Mouse (Mus musculus) cerebellum, postnatal 4 days (tissue): ENCODE data around the gene Nr1h4.

Experiments used
- DNase-seq, 2 experiments: peaks; one replicate each; pipeline ENCODE4 v3.0.0; 2022; ENCODE audit warnings: low spot score in 2 of 2, mixed read lengths in 1 of 2

Nr1h4 gene

DNA sequence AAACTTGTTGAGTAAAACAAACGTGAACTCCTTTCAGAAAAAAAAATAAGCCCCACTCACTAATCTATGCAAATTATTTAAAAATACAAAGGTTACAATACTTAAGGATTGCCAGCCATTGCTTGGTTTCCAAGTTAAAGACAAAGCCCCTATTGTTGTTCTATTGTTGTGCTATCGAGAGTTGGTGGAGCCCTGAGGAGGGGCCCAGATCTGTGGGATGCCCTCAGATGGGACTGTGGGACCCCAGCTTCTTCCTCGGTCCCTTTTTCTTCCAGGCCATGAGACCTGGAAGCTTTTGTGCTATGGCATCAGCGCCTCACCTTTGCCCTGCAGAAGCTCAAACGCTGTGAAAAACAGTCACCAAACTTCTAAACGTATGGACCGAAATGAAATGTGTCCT is 51.7 kb downstream of the Nr1h4 start:
- no peak for DNase-seq

DNA sequence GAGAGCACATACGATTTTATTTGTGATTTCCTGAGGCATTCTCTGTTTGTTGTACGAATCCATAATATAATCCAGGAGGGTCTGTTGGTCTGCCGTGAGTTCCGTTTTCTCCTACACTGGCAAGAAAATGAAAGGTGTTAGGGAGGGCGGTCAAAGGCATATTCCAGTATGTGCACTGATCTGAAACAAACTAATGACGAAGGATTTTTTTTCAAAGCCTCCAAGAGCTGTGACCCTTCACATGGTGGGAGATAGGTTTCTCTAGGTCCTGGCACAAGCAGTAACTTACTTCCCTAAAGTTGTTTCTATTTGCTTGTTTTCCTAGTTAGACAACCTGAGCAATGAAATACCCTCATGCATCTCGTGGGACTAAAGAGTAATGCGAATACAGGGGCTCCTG is 54.6 kb downstream of the Nr1h4 start:
- no peak for DNase-seq

DNA sequence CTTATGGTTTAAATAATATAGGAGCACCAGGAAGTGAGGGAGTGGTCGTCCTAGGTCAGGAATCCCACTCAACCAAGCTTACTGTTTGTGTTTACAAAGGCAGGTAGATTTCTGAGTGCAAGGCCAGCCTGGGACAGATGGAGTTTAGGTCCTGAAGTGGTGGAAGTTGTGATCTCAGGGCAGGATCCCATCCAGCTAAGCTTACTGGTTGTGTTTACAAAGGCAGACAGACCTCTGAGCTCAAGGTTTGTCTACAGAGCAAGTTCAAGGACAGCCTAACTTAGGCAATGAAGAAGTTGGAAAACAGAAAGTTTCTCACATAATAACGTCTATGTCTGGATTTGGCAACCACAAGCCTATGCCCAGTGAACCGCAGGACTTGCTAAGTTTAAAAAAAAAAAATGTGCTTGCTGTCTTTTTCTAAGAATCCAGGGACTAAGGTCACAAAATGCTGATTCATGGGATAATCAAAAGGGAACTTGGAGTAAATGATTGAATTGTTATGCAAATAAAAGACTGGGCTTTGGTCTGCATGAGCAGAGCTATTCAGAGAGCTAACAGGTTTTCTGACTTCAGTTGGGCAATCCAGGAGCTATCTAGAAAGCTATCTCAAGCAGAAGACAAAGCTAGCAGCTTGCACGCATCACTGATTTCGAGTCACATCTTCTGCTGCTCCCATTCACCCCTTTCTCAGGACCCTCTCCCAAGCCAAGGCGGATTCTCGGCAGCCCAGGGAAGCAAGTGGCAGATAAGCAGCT is 62.6 kb downstream of the Nr1h4 start:
- DNase-seq: no peak

DNA sequence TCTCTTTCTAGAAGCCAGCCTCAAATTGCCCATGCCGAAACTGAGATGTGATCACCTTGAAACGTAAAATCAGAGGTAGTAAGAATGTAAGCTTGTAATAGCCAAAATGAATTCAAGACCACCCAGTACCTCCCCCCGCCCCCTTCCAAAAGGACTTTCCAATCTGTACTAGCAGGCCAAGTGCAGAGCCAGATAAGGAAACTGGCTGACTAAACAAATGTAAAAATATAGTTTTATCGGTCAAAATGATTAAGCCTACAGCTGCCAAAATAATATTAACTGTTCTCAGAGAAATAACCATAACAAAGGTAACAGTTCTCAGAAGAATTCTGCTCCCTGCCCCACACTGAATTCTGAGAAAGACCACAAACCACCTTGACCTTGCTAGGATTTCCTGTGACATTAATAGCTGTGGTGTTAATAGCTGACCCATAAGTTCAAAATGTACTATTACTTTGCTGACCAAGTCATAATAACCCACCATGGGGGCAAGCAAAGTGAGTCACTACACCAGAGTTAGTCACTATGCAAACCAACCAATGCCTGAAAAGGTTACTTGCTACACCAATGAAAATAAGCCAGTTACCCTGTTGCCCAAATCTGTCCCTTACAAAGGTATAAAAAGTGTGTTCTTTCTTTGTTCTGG is 68.5 kb downstream of the Nr1h4 start:
- DNase-seq: no peak

- DNase-seq: no peak
Measured at GRCm38 (mm10) chr10:89462890-89463289, 70.5 kb downstream of the Nr1h4 start.

DNA sequence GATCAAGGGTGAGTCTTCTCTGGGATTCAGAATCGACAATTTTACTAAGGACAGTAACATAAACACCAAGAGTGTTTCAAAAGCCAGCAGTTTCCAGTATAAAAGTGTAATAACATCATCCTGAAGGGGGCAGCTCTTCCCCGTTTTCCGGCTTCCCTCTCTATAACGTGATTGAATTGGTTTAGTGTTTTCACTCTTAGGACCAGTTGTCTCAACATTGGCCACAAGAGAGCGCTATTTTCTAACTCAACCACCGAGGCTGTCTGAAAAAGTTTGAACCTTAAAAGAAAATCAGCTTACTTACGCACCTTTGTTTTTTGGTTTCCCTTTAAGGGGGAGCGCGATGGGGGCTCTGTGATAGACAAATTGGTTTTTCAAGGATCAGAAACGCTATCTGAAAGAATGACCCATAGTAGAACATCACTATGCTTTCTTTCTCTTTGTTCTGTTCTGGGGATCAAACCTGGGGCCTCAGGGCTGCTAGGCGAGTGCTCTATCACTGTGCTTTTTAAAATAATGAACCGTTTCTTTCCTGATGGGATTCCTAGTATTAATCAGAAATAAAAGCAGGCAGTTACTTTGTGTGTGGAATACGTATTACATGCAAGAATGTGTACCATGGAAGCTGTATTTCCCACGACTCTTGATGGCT is 71.4 kb downstream of the Nr1h4 start:
- DNase-seq: peak; percentile 53 to 84

GRCm38 (mm10) chr10:89460972-89461371 is 72.4 kb downstream of the Nr1h4 start:
- no peak for DNase-seq

DNA sequence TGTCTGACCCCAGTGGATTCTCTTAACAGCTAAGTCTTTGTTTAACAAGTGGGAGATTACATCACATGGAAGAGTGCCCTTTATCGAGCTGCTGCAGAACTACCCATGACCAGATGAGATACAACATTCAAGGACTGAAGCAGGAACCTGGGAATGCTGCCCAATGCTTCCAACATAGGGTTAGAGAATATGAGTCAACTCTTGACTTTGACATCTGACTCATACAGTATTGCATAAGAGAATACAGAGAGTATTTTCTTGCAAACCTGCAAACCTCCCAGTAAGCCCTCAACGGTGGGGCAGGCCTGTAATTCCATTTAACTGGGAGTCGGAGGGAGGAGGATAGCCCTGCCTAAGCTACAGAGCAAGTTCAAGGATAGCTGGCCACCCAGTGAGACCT is 74.6 kb downstream of the Nr1h4 start:
- DNase-seq: no peak

- DNase-seq: no peak
Measured at GRCm38 (mm10) chr10:89453794-89454193, 79.6 kb downstream of the Nr1h4 start.

GRCm38 (mm10) chr10:89453068-89453641 is 80.2 kb downstream of the Nr1h4 start:
- DNase-seq: no peak

- peak in 1 of 2 experiments; percentile 63 for DNase-seq
Measured at GRCm38 (mm10) chr10:89450411-89450810, 83.0 kb downstream of the Nr1h4 start.

DNA sequence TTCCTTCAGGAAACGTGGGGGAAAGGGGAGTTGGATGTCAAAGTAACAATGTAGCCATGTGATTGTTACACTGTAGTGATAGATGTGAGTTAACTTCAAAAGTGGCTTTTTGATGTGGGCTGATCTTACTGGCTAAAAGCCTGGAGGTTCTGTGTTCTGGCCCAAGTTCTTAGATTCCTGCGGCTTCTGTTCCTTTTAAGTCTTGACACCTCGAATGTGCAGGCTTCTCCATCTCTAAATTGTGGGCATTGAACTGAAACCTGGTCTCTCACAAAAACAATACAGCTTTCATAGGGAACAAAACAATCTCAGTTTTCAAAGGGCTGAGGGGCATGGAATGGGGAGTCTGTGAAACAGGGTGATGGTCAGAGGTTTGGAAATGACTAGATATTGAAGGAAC is 89.0 kb downstream of the Nr1h4 start:
- no peak for DNase-seq

- DNase-seq: peak; percentile 54 to 87
Measured at GRCm38 (mm10) chr10:89443623-89444151, 89.7 kb downstream of the Nr1h4 start, which contains the start of gene Gas2l3. Gene Gas2l3 (minus strand): TSS chr10:89443967.

GRCm38 (mm10) chr10:89443115-89443622 is 90.2 kb downstream of the Nr1h4 start:
- DNase-seq: no peak

GRCm38 (mm10) chr10:89442640-89443039 is 90.7 kb downstream of the Nr1h4 start:
- DNase-seq: no peak

DNA sequence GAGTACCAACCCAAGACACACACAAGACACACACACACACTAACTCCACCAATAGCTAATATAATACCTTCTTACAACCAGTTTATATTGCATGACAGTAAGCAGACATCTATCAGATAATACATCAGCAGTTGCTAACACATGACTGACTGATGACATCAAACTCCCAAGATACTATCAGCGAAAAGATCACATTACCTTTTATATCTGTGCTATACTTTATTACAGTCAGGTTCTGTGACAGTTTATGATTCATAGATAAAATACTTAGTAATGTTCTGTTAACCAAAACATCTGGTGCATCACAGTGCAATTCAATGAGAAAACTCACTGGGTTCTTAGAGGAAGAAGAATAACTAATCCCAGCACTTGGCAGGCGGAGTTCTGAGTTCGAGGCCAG is 91.4 kb downstream of the Nr1h4 start:
- DNase-seq: no peak

GRCm38 (mm10) chr10:89439380-89439779 is 94.0 kb downstream of the Nr1h4 start:
- DNase-seq: no peak

DNA sequence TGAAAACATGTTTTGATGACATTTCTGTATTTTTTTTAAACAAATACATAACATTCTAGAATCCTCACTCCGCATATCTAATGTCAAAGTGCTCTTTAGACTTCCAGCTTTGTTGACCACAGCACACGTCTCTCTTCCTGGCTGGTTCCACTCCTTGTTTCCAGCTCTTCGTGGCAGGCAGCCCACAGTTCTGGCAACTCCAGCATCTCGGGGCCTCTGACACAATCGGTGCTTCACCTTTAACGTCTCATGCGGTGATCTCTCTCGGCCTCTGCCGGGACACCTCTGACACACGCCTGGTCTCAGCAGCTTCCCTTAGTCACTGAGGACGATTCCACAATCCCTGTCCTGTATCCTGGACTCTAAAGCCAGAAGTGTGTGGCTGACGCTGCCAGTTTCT is 95.4 kb downstream of the Nr1h4 start:
- no peak for DNase-seq

DNA sequence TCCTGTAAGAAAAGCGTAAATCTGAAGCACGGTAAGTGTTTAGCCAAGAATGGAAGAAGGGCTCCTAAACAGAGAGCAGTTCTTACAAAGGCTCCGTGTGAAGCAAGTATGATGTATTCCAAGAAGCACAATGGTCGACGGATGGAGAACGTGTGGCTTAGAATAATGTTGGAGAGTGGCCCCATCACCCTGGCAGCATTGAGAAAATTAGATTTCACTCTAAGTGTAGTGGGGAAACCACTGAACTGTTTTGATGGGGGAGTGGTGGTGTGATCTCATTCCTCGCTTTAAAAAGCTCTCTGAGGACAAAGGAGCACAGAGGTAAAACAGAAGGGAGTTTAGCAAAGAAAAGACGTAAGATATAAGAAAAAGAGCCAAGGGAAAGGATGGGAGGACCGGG is 95.9 kb downstream of the Nr1h4 start:
- DNase-seq: no peak

- peak in 1 of 2 experiments; percentile 28 for DNase-seq
Measured at GRCm38 (mm10) chr10:89435920-89436319, 97.5 kb downstream of the Nr1h4 start.

- DNase-seq: no peak
Measured at GRCm38 (mm10) chr10:89435413-89435812, 98.0 kb downstream of the Nr1h4 start.
